Mouse (Mus musculus) MEL (cell line): ENCODE measurements at regions not wholly inside any gene's neighbourhood (a gene's known extent, or its start where the extent isn't known, plus 50 kb on each side); places are given as distances from the start of the nearest gene placed in this dataset.
"Not testable (repeated sequence)": the region's sequence is repeated elsewhere in the genome, so short reads cannot be mapped to it uniquely, and the experiment has no call there.

ENCODE experiments used
- DNase-seq: peaks from one replicate; pipeline ENCODE4 v3.0.0; 2011; ENCODE audit warnings: low read depth, low spot score
- H3K27ac ChIP-seq: 2 replicates; pipeline ENCODE4 v1.5.1; 2012; ENCODE audit warnings: low read depth, mild to moderate bottlenecking, control low read depth, low read length, moderate library complexity; ENCODE audit not compliant: control insufficient read depth
- H3K27me3 ChIP-seq, 2 experiments: fragments of 150-350 bp in 1 of 2; sonication (generic) in 1 of 2; 2 replicates each; pipeline ENCODE4 v1.6.1; 2012; ENCODE audit warnings: low read length in 2 of 2, mild to moderate bottlenecking in 2 of 2, improper control_type of control experiment in 1 of 2, moderate library complexity in 1 of 2; ENCODE audit not compliant: insufficient read depth in 2 of 2, control insufficient read depth in 1 of 2
- H3K36me3 ChIP-seq, 2 experiments: 2 replicates each; pipeline ENCODE4 v1.6.1; 2012 to 2014; ENCODE audit warnings: low read length in 2 of 2, improper control_type of control experiment in 1 of 2, inconsistent platforms in 1 of 2, mild to moderate bottlenecking in 1 of 2; ENCODE audit not compliant: insufficient read depth in 2 of 2, control insufficient read depth in 1 of 2
- H3K4me1 ChIP-seq, 2 experiments: fragments of 150-350 bp in 1 of 2; sonication (generic) in 1 of 2; 2 replicates each; pipeline ENCODE4 v1.6.1; 2012; ENCODE audit warnings: low read length in 2 of 2, improper control_type of control experiment in 1 of 2, mild to moderate bottlenecking in 1 of 2; ENCODE audit not compliant: insufficient read depth in 2 of 2, control insufficient read depth in 1 of 2
- H3K4me3 ChIP-seq, 2 experiments: fragments of 150-350 bp in 1 of 2; sonication (generic) in 1 of 2; 2 replicates each; pipeline ENCODE4 v1.5.1; 2012; ENCODE audit warnings: low read depth in 2 of 2, low read length in 2 of 2, mild to moderate bottlenecking in 2 of 2, moderate library complexity in 2 of 2, control low read depth in 1 of 2, improper control_type of control experiment in 1 of 2; ENCODE audit not compliant: control insufficient read depth in 1 of 2, insufficient read depth in 1 of 2
- H3K79me2 ChIP-seq: 2 replicates; pipeline ENCODE4 v1.6.1; 2012; ENCODE audit warnings: mild to moderate bottlenecking, low read length, moderate library complexity; ENCODE audit not compliant: control insufficient read depth, poor library complexity, insufficient read depth
- H3K9ac ChIP-seq: 2 replicates; pipeline ENCODE4 v1.6.1; 2012; ENCODE audit warnings: low read depth, mild to moderate bottlenecking, control low read depth, low read length, moderate library complexity; ENCODE audit not compliant: control insufficient read depth, poor library complexity, severe bottlenecking
- H3K9me3 ChIP-seq: fragments of 150-350 bp; sonication (generic); replicated peaks from 2 replicates; pipeline ENCODE4 v1.6.1; 2012; ENCODE audit warnings: mild to moderate bottlenecking, low read length, improper control_type of control experiment, moderate library complexity; ENCODE audit not compliant: insufficient read depth
- CTCF ChIP-seq, 3 experiments: IDR thresholded peaks in 2 of 3; conservative IDR thresholded peaks in 1 of 3; 2 replicates each; pipeline ENCODE4 v1.5.1; 2011 to 2012; ENCODE audit warnings: low read length in 3 of 3, low read depth in 2 of 3, mild to moderate bottlenecking in 2 of 3, improper control_type of control experiment in 1 of 3, inconsistent platforms in 1 of 3, mixed read lengths in 1 of 3, moderate library complexity in 1 of 3; ENCODE audit not compliant: control insufficient read depth in 1 of 3, insufficient read depth in 1 of 3, poor library complexity in 1 of 3, severe bottlenecking in 1 of 3
- EP300 ChIP-seq, 2 experiments: IDR thresholded peaks; 2 replicates each; pipeline ENCODE4 v1.6.1; 2011; ENCODE audit warnings: improper control_type of control experiment in 2 of 2, low read length in 2 of 2, low read depth in 1 of 2, mild to moderate bottlenecking in 1 of 2
- KAT2A ChIP-seq: conservative IDR thresholded peaks from 2 replicates; pipeline ENCODE4 v1.6.1; 2012; ENCODE audit warnings: low read depth, low read length, improper control_type of control experiment, inconsistent platforms
- MAFK ChIP-seq: IDR thresholded peaks from 2 replicates; pipeline ENCODE4 v1.6.1; 2011; ENCODE audit warnings: low read depth, mild to moderate bottlenecking, low read length, improper control_type of control experiment, borderline replicate concordance
- MAZ ChIP-seq: IDR thresholded peaks from 2 replicates; pipeline ENCODE4 v1.6.1; 2012; ENCODE audit warnings: low read depth, mild to moderate bottlenecking, inconsistent platforms, low read length, improper control_type of control experiment
- MYB ChIP-seq: IDR thresholded peaks from 2 replicates; pipeline ENCODE4 v1.6.1; 2011; ENCODE audit warnings: mild to moderate bottlenecking, low read depth, low read length, improper control_type of control experiment
- NRF1 ChIP-seq: IDR thresholded peaks from 2 replicates; pipeline ENCODE4 v1.6.1; 2014; ENCODE audit warnings: low read depth, mild to moderate bottlenecking, inconsistent platforms, low read length, improper control_type of control experiment, moderate library complexity; ENCODE audit not compliant: poor library complexity, insufficient read depth, severe bottlenecking
- POLR2AphosphoS2 ChIP-seq: IDR thresholded peaks from 2 replicates; pipeline ENCODE4 v1.6.1; 2011; ENCODE audit warnings: low read length, improper control_type of control experiment
- POLR2AphosphoS5 ChIP-seq: IDR thresholded peaks from 2 replicates; pipeline ENCODE4 v1.6.1; 2012; ENCODE audit warnings: low read depth, borderline replicate concordance, mild to moderate bottlenecking, inconsistent platforms, low read length, moderate library complexity, mixed read lengths
- RAD21 ChIP-seq: IDR thresholded peaks from 2 replicates; pipeline ENCODE4 v1.6.1; 2011; ENCODE audit warnings: mild to moderate bottlenecking, low read depth, low read length, improper control_type of control experiment
- RCOR1 ChIP-seq: IDR thresholded peaks from 2 replicates; pipeline ENCODE4 v1.6.1; 2012; ENCODE audit warnings: low read depth, mild to moderate bottlenecking, inconsistent platforms, low read length, improper control_type of control experiment
- SIN3A ChIP-seq: IDR thresholded peaks from 2 replicates; pipeline ENCODE4 v1.6.1; 2012; ENCODE audit warnings: low read length, improper control_type of control experiment, inconsistent platforms
- SMC3 ChIP-seq: IDR thresholded peaks from 2 replicates; pipeline ENCODE4 v1.6.1; 2011; ENCODE audit warnings: low read depth, low read length, improper control_type of control experiment
- TAL1 ChIP-seq: IDR thresholded peaks from 2 replicates; pipeline ENCODE4 v1.6.1; 2012; ENCODE audit warnings: mild to moderate bottlenecking, inconsistent platforms, low read length, moderate library complexity, mixed read lengths
- USF1 ChIP-seq: IDR thresholded peaks from 2 replicates; pipeline ENCODE4 v1.6.1; 2014; ENCODE audit warnings: low read depth, mild to moderate bottlenecking, inconsistent platforms, low read length, improper control_type of control experiment, moderate library complexity
- USF2 ChIP-seq, 2 experiments: IDR thresholded peaks; 2 replicates each; pipeline ENCODE4 v1.6.1; 2011 to 2012; ENCODE audit warnings: improper control_type of control experiment in 2 of 2, low read length in 2 of 2, borderline replicate concordance in 1 of 2, inconsistent platforms in 1 of 2, low read depth in 1 of 2, mild to moderate bottlenecking in 1 of 2; ENCODE audit not compliant: insufficient read depth in 1 of 2
- ZC3H11A ChIP-seq: IDR thresholded peaks from 2 replicates; pipeline ENCODE4 v1.6.1; 2012; ENCODE audit warnings: low read depth, mild to moderate bottlenecking, inconsistent platforms, low read length, improper control_type of control experiment

DNA sequence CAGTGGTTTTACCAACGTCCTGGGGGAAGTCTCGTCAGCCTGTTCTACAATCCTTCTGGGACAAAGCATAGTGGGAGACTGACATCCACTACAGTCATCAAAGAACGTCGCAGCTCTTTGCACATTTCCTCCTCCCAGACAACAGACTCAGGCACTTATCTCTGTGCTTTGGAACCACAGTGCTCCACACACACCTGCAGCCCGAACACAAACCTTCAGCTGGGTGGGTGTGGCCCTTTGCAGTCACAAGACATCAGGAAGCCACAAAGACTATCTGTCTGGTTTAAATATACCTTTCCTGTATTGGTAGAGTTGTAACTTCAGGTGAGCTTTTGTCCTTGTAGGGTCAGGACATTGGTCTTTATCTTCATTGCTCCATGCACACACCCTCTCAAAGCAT is 708.6 kb downstream of the Dad1 start:
- Histone ChIP-seq H3K36me3 (no peaks in the 10 kb centered on the region), H3K27ac (no peak overlapping the region), H3K27me3 (no peaks in the 10 kb centered on the region), H3K4me3 (peak overlapping the region in 1 of 2 experiments; percentile 27; a peak in 1 of 4 replicates), H3K4me1 (no peaks in the 10 kb centered on the region), H3K9me3 (no peaks in the 10 kb centered on the region), H3K79me2 (no peaks in the 10 kb centered on the region), H3K9ac (no peak overlapping the region)
- DNase-seq: no peak
- TF ChIP-seq ZC3H11A (no peak), KAT2A (no peak), POLR2AphosphoS5 (no peak), MAZ (no peak), USF2 (IDR thresholded peaks at IDR 0.05; ENCODE audit: borderline replicate concordance in 1 of 2, insufficient read depth in 1 of 2, low read depth in 1 of 2, low read length in 2 of 2) (no peak), POLR2AphosphoS2 (no peak), MAFK (no peak), RCOR1 (no peak), EP300 (IDR thresholded peaks at IDR 0.05; ENCODE audit: low read depth in 1 of 2, low read length in 2 of 2) (no peak), NRF1 (no peak), USF1 (no peak), TAL1 (no peak), MYB (no peak), SMC3 (no peak), SIN3A (no peak)

DNA sequence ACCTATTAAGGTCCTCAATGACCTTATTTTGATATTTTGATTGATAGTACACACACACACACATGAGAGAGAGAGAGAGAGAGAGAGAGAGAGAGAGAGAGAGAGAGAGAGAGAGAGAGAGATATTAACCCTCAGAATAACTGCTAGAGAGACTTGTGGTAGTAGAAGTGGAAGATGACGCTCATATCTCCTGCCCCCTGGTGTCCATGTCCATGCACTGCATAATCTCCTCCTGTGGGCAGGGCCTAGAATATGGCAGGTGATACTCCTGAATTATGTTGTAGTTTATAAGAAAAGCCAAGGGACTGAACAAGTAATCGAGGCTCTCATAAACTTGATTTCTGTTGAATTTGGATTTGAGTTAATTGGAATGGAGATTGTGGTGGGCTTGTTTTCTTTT is 712.3 kb downstream of the Dad1 start:
- peak; percentile 56 for DNase-seq
- not testable (repeated sequence) for H3K36me3 ChIP-seq, H3K79me2 ChIP-seq, H3K27ac ChIP-seq, H3K4me3 ChIP-seq, H3K9ac ChIP-seq, H3K4me1 ChIP-seq, H3K27me3 ChIP-seq, H3K9me3 ChIP-seq
- TF ChIP-seq ZC3H11A: 0 out of 2 replicates have a peak, but pooled peaks have one; percentile 8
- TF ChIP-seq CTCF (IDR thresholded peaks at IDR 0.05 in 2 of 3, conservative IDR thresholded peaks at IDR 0.05 in 1 of 3; ENCODE audit: control insufficient read depth in 1 of 3, insufficient read depth in 1 of 3, low read depth in 2 of 3, low read length in 3 of 3, poor library complexity in 1 of 3, severe bottlenecking in 1 of 3): peak; percentile 35 to 62 (median 52); a peak in 5 of 6 replicates
- TF ChIP-seq SMC3: peak; percentile 72
- peak; percentile 35 for TF ChIP-seq RAD21
